Mouse (Mus musculus): ENCODE data around the gene Ranbp17.

DNA sequence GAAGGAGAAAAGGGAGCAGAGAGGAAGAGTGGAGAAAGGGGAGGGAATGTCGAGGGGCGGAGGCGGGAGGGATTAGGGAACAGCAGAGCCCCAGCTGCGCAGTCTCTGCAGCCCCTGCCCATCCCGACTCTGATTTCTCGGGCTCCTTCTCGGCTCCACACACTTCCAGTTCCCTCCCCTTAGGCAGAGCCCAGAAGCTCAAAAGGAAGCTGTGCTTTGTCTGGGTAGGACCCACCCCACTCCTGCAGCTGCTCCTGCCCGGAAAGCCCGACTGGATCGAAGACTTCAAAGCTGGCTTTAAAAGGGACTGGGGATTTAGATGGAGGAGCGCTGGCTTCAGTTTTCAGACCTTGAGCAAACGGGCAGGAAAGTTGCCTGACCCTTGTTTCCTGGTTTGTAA lies 319.9 kb downstream of the Ranbp17 start:
- TF ChIP-seq POLR2A (IDR thresholded peaks at IDR 0.05; ENCODE audit: insufficient read depth, low read depth, low read length) (no peak), CTCF (IDR thresholded peaks at IDR 0.05) (no peak)

Measured in heart, adult 2 months (tissue).